ENCODE assay signal across 9 mouse cellular contexts in the genomic region with DNA sequence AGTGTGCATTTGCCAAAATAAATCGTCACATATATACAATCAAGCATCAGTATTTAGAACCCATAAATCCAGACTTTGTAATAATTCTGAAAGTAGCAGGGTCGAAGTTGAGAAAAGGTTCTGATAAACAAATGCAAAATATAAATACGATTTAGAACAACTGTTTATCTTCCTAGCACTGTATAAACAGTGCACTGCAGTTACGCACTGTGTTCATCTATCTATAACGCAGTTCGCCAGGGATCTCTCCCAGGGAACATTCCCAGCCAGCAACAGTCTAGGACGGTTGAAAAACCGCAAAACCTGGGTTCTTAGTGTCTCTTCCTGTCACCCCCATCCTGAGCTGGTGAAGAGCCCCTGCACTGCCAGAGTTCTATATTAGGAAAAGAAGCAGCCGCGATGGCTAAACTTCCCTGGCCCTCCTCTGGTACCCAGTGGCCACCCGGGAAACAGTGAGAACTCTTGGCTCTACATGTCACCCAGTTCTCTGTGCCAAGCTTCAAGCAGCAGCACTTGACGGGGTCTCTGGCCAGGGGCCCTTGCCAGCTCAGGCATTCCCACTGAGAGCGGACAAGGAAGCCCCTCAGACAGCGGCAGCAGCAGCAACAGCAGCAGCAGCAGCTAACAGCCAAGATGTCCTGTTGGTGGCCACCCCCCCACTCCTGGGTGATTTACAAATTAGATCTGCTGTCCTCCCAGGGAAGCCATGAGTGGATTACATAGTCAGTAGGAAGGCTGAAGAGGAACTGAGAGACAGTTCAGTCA. TPM values are rescaled to one million over a fixed set of nuclear protein-coding genes. Genes with fewer than 3 reads are reported as not detected.
DNase-seq lines count a peak whose midpoint lies in the region; ATAC-seq and TF ChIP-seq lines count a peak whose summit lies in the region.
"Had no signal": no experiment of that assay in that cellular context is flagged by ENCODE, and none has a peak within 500 bp of the region (broad histone marks: within the 10 kb centered on the region; RNA-seq: fewer than 3 reads in every experiment).

No protein-coding gene starts in this region.

- H3K4me2 ChIP-seq in hindbrain, postnatal 0 days (ENCODE audit: low read depth, low read length) = no peak overlapping the region
- H3K4me2 ChIP-seq in stomach, embryonic 15.5 days = no peak overlapping the region
- H3K4me2 ChIP-seq: limb, embryonic 12.5 days had no signal

- no peak overlapping the region for H3K9ac ChIP-seq in heart, adult 2 months (ENCODE audit: low read depth, low read length)
- H3K9ac ChIP-seq in hindbrain, postnatal 0 days (replicated peaks; ENCODE audit: low read length) = no peak overlapping the region
- H3K9ac ChIP-seq in stomach, embryonic 15.5 days = no peak overlapping the region
- H3K9ac ChIP-seq: limb, embryonic 12.5 days had no signal

- no peak for TF ChIP-seq POLR2A in heart, adult 2 months (IDR thresholded peaks at IDR 0.05; ENCODE audit: insufficient read depth, low read depth, low read length)

- WGBS in heart, adult 2 months = 34% methylated on average over 14 of the region's 14 CpGs
- WGBS in hindbrain, postnatal 0 days = 50% methylated on average over 14 of the region's 14 CpGs
- WGBS in stomach, embryonic 15.5 days = 37% methylated on average over 14 of the region's 14 CpGs

- no peak for ATAC-seq in hindbrain, postnatal 0 days
- ATAC-seq in stomach, embryonic 15.5 days (ENCODE audit: insufficient read depth, low FRiP score, low read depth) = no peak
- ATAC-seq in erythroid progenitor cell, adult 5-6 weeks (replicated peaks; ENCODE audit: low FRiP score, poor library complexity, severe bottlenecking) = no peak

- peak in 1 of 2 experiments; percentile 51 for DNase-seq in heart, adult 2 months
- DNase-seq in heart, postnatal 25 days (ENCODE audit: low spot score) = no peak
- peak; percentile 43 for DNase-seq in retina, postnatal 1 day
- DNase-seq in retina, embryonic 14.5 days (ENCODE audit: low spot score) = no peak
- peak; percentile 74 for DNase-seq in hindbrain, postnatal 0 days (ENCODE audit: low spot score)
- no peak for DNase-seq in layer of hippocampus, adult 2 months (ENCODE audit: low spot score in 2 of 2)

- peaks cover 36% of the 10 kb centered on the region for H3K4me1 ChIP-seq in heart, adult 2 months (ENCODE audit: control insufficient read depth, insufficient read depth, low read length)
- 0 out of 2 replicates have a peak, but pooled peaks cover 5% of the 10 kb centered on the region for H3K4me1 ChIP-seq in hindbrain, postnatal 0 days (ENCODE audit: insufficient read depth, low read length)
- H3K4me1 ChIP-seq in stomach, embryonic 15.5 days = peaks cover 72% of the 10 kb centered on the region

- H3K4me3 ChIP-seq in heart, adult 2 months = no peak overlapping the region
- H3K4me3 ChIP-seq in hindbrain, postnatal 0 days (ENCODE audit: low read length) = no peak overlapping the region
- H3K4me3 ChIP-seq in stomach, embryonic 15.5 days (replicated peaks) = no peak overlapping the region
- no peak overlapping the region for H3K4me3 ChIP-seq in layer of hippocampus, adult 2 months
- H3K4me3 ChIP-seq: limb, embryonic 12.5 days had no signal

- no peaks in the 10 kb centered on the region for H3K27me3 ChIP-seq in heart, adult 2 months (ENCODE audit: control insufficient read depth, insufficient read depth, low read length)
- H3K27me3 ChIP-seq in hindbrain, postnatal 0 days (ENCODE audit: insufficient read depth, low read length) = no peaks in the 10 kb centered on the region
- H3K27me3 ChIP-seq in stomach, embryonic 15.5 days (replicated peaks) = no peaks in the 10 kb centered on the region
- H3K27me3 ChIP-seq: limb, embryonic 12.5 days had no signal

- H3K36me3 ChIP-seq in heart, adult 2 months (ENCODE audit: control insufficient read depth, insufficient read depth, low read length) = no peaks in the 10 kb centered on the region
- H3K36me3 ChIP-seq in hindbrain, postnatal 0 days (ENCODE audit: insufficient read depth, low read length) = no peaks in the 10 kb centered on the region
- H3K36me3 ChIP-seq in stomach, embryonic 15.5 days = no peaks in the 10 kb centered on the region

- TF ChIP-seq EP300 in heart, adult 2 months (IDR thresholded peaks at IDR 0.05; ENCODE audit: insufficient read depth, low read depth, low read length) = no peak

- H3K79me2 ChIP-seq in heart, adult 2 months (replicated peaks; ENCODE audit: control insufficient read depth, insufficient read depth, low read length) = no peaks in the 10 kb centered on the region

- no peaks in the 10 kb centered on the region for H3K9me3 ChIP-seq in hindbrain, postnatal 0 days (ENCODE audit: low read length)
- H3K9me3 ChIP-seq in stomach, embryonic 15.5 days = no peaks in the 10 kb centered on the region
- H3K9me3 ChIP-seq: limb, embryonic 12.5 days had no signal

- intact Hi-C loops in heart, adult 2 months (cut with DNase I) = loop anchor here (2.0 kb wide), 1 partner anchor 55 kb away; a partner anchor contains a TSS
- intact Hi-C loops in heart, postnatal 25 days (cut with DNase I) = no loop called here

- TF ChIP-seq CTCF in heart, adult 2 months (IDR thresholded peaks at IDR 0.05) = no peak
- no peak for TF ChIP-seq CTCF in hindbrain, postnatal 0 days (IDR thresholded peaks at IDR 0.05; ENCODE audit: low read depth)
- TF ChIP-seq CTCF in layer of hippocampus, adult 2 months (conservative IDR thresholded peaks at IDR 0.05) = no peak

- H3K27ac ChIP-seq in heart, adult 2 months = peak overlapping the region; percentile 45
- no peak overlapping the region for H3K27ac ChIP-seq in hindbrain, postnatal 0 days
- peak overlapping the region; percentile 91 for H3K27ac ChIP-seq in stomach, embryonic 15.5 days
- no peak overlapping the region for H3K27ac ChIP-seq in layer of hippocampus, adult 2 months
- H3K27ac ChIP-seq: limb, embryonic 12.5 days had no signal

RNA-seq across cellular contexts. Expression of a gene that starts 54.3 kb away (rescaled TPM):
- 10 to 100 TPM; 11.0 to 15.1 TPM for total RNA-seq in heart, adult 2 months (2021)
- 9.6 and 14.7 TPM in 2 replicates for polyA plus RNA-seq in heart, adult 2 months (2012; rRNA removed)
- total RNA-seq in heart, postnatal 25 days (2021) = 10 to 100 TPM in 1 of 2 experiments, 1 to 10 TPM in 1; 9.8 to 13.6 TPM
- 11.9 and 13.2 TPM in 2 replicates for total RNA-seq in hindbrain, postnatal 0 days (2014; rRNA removed)
- 1.3 and 1.7 TPM in 2 replicates for polyA plus RNA-seq in hindbrain, postnatal 0 days (2015; fragmentation: Nextera tagmentation; extraction: Ambion mirVana)
- 10.0 and 10.8 TPM in 2 replicates for polyA plus RNA-seq in stomach, embryonic 15.5 days (2015; fragmentation: Nextera tagmentation; extraction: Ambion mirVana)
- total RNA-seq in erythroid progenitor cell, adult 5-6 weeks (2015; ENCODE audit: low replicate concordance) = not detected in 2 replicates
- 0.39 TPM in 1 of 2 replicates, not detected in the other for total RNA-seq in erythroid progenitor cell, adult 5-6 weeks (2017; ENCODE audit: low replicate concordance)
- 1 to 10 TPM; 2.1 to 2.3 TPM for total RNA-seq in layer of hippocampus, adult 2 months (2021)

Comparison
In these comparisons a context has a peak if more than half of its experiments do, and no peak if none do; other contexts are left out.
1. DNase-seq: peak in retina, postnatal 1 day (single experiment) and hindbrain, postnatal 0 days (single experiment); none in heart, postnatal 25 days (single experiment), retina, embryonic 14.5 days (single experiment) and layer of hippocampus, adult 2 months (0 of 2).
2. H3K27ac ChIP-seq: peak in heart, adult 2 months (single experiment) and stomach, embryonic 15.5 days (single experiment); none in hindbrain, postnatal 0 days (single experiment) and layer of hippocampus, adult 2 months (single experiment).